Mouse (Mus musculus) adrenal gland, postnatal 0 days (tissue): ENCODE results near the gene Rpl31. TPM values are rescaled to one million over a fixed set of nuclear protein-coding genes. Genes with fewer than 3 reads are reported as not detected.

Source experiments
- polyA plus RNA-seq: library from polyadenylated mRNA; unstranded; fragments of >200 nt; fragmentation: Nextera tagmentation; extraction: Ambion mirVana; gene quantifications from 2 replicates; pipeline ENCODE4 v1.2.1, GENCODE M21; 2015

The Rpl31 gene
- 557 and 845 TPM in 2 replicates for polyA plus RNA-seq

DNA sequence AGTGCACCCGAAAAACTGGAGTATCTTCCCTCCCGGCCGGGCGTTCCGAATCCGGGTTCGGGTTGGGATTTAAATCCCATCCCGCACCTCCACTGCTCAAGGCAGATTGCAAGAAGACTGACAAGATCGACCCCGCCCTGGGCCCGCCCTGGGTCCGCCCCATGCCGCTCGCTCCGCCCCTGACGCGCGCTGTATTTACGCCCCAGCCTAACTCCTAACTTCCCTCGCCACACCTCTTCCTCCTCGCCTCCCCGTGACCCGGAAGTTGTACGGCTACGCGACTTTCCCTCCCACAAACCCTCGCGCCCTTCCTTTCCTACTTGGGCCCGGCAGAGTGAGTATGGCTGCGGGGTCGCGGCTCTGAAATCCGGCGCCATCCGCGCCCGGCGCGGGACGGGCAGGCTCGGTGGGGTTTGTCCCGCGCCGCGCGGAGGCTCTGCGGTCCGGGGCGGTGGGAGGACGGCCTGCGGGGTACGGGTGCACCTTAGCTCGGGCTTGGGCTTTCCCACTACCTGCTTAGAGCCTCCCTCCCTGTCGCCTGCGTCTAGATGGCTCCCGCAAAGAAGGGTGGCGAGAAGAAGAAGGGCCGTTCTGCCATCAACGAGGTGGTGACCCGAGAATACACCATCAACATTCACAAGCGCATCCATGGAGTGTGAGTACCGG is at the start of gene Rpl31:
Rpl31 (plus strand) TSS at position 242 of the 666 bp plus-strand sequence.

Other genes with a start within 250 kb of the Rpl31 start
- gene Npas2, start 174.1 kb upstream of the Rpl31 start, polyA plus RNA-seq, result 2.8 and 4.4 TPM in 2 replicates
- 5.4 and 5.7 TPM in 2 replicates for gene Tbc1d8, start 110.9 kb downstream of the Rpl31 start, polyA plus RNA-seq
- gene Cnot11, start 167.2 kb downstream of the Rpl31 start, polyA plus RNA-seq, result 15.5 and 18.5 TPM in 2 replicates
- 40.2 and 61.6 TPM in 2 replicates for gene Rnf149, start 209.6 kb downstream of the Rpl31 start, polyA plus RNA-seq